Mouse (Mus musculus): Measurements from ENCODE around the gene Sirpa. TPM values are rescaled to one million over a fixed set of nuclear protein-coding genes. Genes with fewer than 3 reads are reported as not detected.

Sirpa gene
- polyA plus RNA-seq, 1 experiment from 2014 or later = 39.8 TPM

GRCm38 (mm10) chr2:129576611-129577447 lies 15.8 kb upstream of the Sirpa start:
- Histone ChIP-seq H3K9me3 (ENCODE audit: control insufficient read depth, low read length) (no peaks in the 10 kb centered on the region), H3K9ac (replicated peaks; ENCODE audit: low read depth, low read length) (no peak overlapping the region), H3K4me2 (ENCODE audit: low read depth, low read length) (no peak overlapping the region), H3K36me3 (ENCODE audit: control insufficient read depth, insufficient read depth, low read length) (no peaks in the 10 kb centered on the region), H3K4me3 (ENCODE audit: low read depth, low read length) (no peak overlapping the region), H3K27me3 (ENCODE audit: control insufficient read depth, insufficient read depth, low read length) (no peaks in the 10 kb centered on the region), H3K27ac (ENCODE audit: low read depth, low read length) (no peak overlapping the region), H3K4me1 (ENCODE audit: control insufficient read depth, insufficient read depth, low read length) (peaks cover 13% of the 10 kb centered on the region)
- no peak for ATAC-seq (ENCODE audit: low read depth)
- WGBS = 85% methylated on average over 8 of the region's 8 CpGs

DNA sequence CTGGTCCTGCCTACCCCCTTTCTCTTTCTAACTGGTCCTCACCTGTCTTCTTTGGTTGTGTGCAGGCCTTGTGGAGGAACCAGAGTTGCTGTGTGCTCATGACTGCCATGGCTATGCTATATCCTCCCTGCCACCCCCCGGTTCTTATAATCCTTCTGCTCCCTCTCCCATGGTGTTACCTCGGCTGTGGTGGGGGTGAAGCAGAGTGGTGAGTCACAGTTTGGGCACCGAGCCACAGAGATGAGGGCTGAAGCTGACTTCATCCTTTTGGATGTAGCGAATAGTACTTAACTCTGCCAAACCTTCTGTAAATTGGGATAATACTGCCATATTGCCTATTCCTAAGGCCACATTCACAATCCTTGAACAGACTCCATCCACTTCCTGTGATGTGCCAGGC lies 12.0 kb upstream of the Sirpa start:
- Histone ChIP-seq H3K9ac (replicated peaks; ENCODE audit: low read depth, low read length) (no peak overlapping the region), H3K4me1 (ENCODE audit: control insufficient read depth, insufficient read depth, low read length) (no peaks in the 10 kb centered on the region), H3K27ac (ENCODE audit: low read depth, low read length) (no peak overlapping the region), H3K4me2 (ENCODE audit: low read depth, low read length) (no peak overlapping the region), H3K27me3 (ENCODE audit: control insufficient read depth, insufficient read depth, low read length) (no peaks in the 10 kb centered on the region), H3K9me3 (ENCODE audit: control insufficient read depth, low read length) (no peaks in the 10 kb centered on the region), H3K4me3 (ENCODE audit: low read depth, low read length) (no peak overlapping the region), H3K36me3 (ENCODE audit: control insufficient read depth, insufficient read depth, low read length) (no peaks in the 10 kb centered on the region)
- ATAC-seq (ENCODE audit: low read depth) = no peak
- 87% methylated on average over 4 of the region's 4 CpGs for WGBS

DNA sequence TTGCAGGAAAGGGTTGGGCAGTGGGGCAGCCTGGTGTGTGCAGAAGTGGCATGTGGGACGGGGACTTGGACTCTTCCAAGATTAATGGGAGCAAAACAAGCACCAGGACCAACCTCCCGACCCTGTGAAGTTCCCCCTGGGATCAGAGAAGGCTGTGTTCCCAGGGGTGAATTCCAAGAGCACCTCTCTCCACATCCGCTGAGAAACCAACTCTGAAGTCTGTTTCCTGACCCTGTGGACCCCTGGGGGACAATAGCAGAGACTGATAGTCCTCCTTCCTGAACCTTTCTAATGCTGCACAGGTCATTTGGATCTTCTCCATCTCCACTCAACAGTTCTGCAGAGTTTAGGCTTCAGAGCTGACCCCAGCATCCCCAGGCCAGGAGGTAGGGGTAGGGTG lies 10.8 kb upstream of the Sirpa start:
- Histone ChIP-seq H3K27ac (ENCODE audit: low read depth, low read length) (no peak overlapping the region), H3K9ac (replicated peaks; ENCODE audit: low read depth, low read length) (no peak overlapping the region), H3K9me3 (ENCODE audit: control insufficient read depth, low read length) (no peaks in the 10 kb centered on the region), H3K36me3 (ENCODE audit: control insufficient read depth, insufficient read depth, low read length) (no peaks in the 10 kb centered on the region), H3K27me3 (ENCODE audit: control insufficient read depth, insufficient read depth, low read length) (no peaks in the 10 kb centered on the region), H3K4me3 (ENCODE audit: low read depth, low read length) (no peak overlapping the region), H3K4me1 (ENCODE audit: control insufficient read depth, insufficient read depth, low read length) (no peaks in the 10 kb centered on the region), H3K4me2 (ENCODE audit: low read depth, low read length) (no peak overlapping the region)
- ATAC-seq (ENCODE audit: low read depth) = no peak
- WGBS = 51% methylated on average over 3 of the region's 3 CpGs

- Histone ChIP-seq H3K27ac (ENCODE audit: low read depth, low read length) (no peak overlapping the region), H3K4me2 (ENCODE audit: low read depth, low read length) (no peak overlapping the region), H3K4me3 (ENCODE audit: low read depth, low read length) (no peak overlapping the region), H3K4me1 (ENCODE audit: control insufficient read depth, insufficient read depth, low read length) (no peaks in the 10 kb centered on the region), H3K9ac (replicated peaks; ENCODE audit: low read depth, low read length) (no peak overlapping the region), H3K36me3 (ENCODE audit: control insufficient read depth, insufficient read depth, low read length) (no peaks in the 10 kb centered on the region), H3K9me3 (ENCODE audit: control insufficient read depth, low read length) (no peaks in the 10 kb centered on the region), H3K27me3 (ENCODE audit: control insufficient read depth, insufficient read depth, low read length) (no peaks in the 10 kb centered on the region)
- ATAC-seq (ENCODE audit: low read depth) = no peak
- WGBS = 90% methylated on average over 4 of the region's 4 CpGs
Measured at GRCm38 (mm10) chr2:129582261-129582660, 10.4 kb upstream of the Sirpa start.

DNA sequence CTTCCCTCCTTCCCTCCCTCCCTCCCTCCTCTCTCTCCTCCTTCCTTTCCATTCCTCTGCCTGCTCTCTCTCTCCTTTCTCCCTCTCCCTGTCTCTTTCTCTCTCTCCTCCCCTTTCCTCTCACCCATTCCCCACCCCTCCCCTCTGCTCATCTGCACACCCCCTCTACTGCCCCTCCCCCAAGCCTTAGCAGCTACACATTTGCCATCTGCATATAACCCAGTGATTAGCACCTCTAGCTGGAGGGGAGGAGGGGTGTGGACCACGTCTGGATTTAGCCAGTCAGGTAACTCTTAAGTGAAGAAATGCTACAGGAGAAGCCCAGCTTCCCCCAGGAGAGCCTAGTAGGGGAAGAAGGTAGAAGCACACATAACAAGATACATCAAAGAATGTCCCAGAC lies 7.7 kb upstream of the Sirpa start:
- H3K4me1 ChIP-seq (ENCODE audit: control insufficient read depth, insufficient read depth, low read length) = no peaks in the 10 kb centered on the region
- H3K27me3 ChIP-seq (ENCODE audit: control insufficient read depth, insufficient read depth, low read length) = no peaks in the 10 kb centered on the region
- H3K36me3 ChIP-seq (ENCODE audit: control insufficient read depth, insufficient read depth, low read length) = no peaks in the 10 kb centered on the region
- H3K4me2 ChIP-seq (ENCODE audit: low read depth, low read length) = no peak overlapping the region
- ATAC-seq (ENCODE audit: low read depth) = no peak
- no peak overlapping the region for H3K27ac ChIP-seq (ENCODE audit: low read depth, low read length)
- WGBS = 0% methylated on average over 1 of the region's 1 CpGs
- no peaks in the 10 kb centered on the region for H3K9me3 ChIP-seq (ENCODE audit: control insufficient read depth, low read length)
- H3K4me3 ChIP-seq (ENCODE audit: low read depth, low read length) = no peak overlapping the region
- H3K9ac ChIP-seq (replicated peaks; ENCODE audit: low read depth, low read length) = no peak overlapping the region

DNA sequence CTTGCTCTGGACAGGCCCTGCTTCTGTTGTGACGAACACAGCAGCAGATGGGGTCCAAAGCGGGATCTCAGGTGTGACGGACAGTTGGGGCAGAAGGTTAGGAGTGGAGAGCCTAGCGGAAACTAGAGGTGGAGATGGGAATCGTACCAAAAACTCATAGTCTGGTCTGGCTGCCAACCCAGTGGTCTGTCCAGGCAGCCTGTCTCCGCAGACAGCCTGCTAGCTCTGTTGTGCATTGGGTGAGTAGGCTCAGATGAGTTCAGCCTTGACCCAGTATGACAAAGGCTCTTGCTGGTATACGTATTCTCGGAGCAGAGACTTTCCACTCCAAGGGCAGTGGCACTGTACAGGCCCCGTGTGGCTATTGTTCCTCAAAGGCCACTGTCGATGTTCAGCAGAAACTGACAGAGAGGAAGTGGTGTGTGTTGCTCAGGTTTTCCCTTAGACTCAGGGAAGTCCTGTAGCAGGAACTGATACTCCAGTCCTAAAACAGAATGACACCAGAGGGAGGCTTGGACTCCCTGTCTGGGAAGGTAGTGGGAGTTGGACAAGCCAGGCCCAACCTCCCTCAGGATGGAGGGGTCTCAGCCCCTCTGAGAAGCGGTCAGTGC lies 6.6 kb upstream of the Sirpa start:
- no peaks in the 10 kb centered on the region for H3K9me3 ChIP-seq (ENCODE audit: control insufficient read depth, low read length)
- no peak overlapping the region for H3K4me3 ChIP-seq (ENCODE audit: low read depth, low read length)
- WGBS = 80% methylated on average over 11 of the region's 11 CpGs
- H3K4me2 ChIP-seq (ENCODE audit: low read depth, low read length) = no peak overlapping the region
- H3K27me3 ChIP-seq (ENCODE audit: control insufficient read depth, insufficient read depth, low read length) = no peaks in the 10 kb centered on the region
- ATAC-seq (ENCODE audit: low read depth) = no peak
- no peaks in the 10 kb centered on the region for H3K36me3 ChIP-seq (ENCODE audit: control insufficient read depth, insufficient read depth, low read length)
- no peak overlapping the region for H3K27ac ChIP-seq (ENCODE audit: low read depth, low read length)
- no peak overlapping the region for H3K9ac ChIP-seq (replicated peaks; ENCODE audit: low read depth, low read length)
- no peaks in the 10 kb centered on the region for H3K4me1 ChIP-seq (ENCODE audit: control insufficient read depth, insufficient read depth, low read length)

DNA sequence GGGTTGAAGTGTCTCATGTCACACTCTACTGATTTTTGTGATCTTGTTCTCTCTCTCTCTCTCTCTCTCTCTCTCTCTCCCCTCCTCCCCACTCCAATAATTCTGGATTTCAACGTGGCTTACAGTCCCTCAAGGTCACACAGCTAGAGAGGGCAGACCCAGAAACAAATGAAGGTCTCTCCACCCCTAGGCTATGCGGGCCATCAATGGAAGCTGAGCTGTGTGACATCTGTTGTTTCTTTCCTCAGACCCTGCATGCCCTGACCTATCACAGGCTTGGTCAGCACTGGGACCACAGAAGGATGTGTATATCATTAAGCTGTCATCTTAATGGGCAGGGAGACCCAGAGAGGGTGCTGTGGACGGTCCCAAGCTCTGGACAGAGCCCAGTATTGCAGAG lies 5.4 kb upstream of the Sirpa start:
- H3K4me2 ChIP-seq (ENCODE audit: low read depth, low read length) = no peak overlapping the region
- H3K4me3 ChIP-seq (ENCODE audit: low read depth, low read length) = no peak overlapping the region
- H3K4me1 ChIP-seq (ENCODE audit: control insufficient read depth, insufficient read depth, low read length) = peaks cover 3% of the 10 kb centered on the region; the same call in 1 of the 2 replicates
- H3K27me3 ChIP-seq (ENCODE audit: control insufficient read depth, insufficient read depth, low read length) = no peaks in the 10 kb centered on the region
- no peak overlapping the region for H3K27ac ChIP-seq (ENCODE audit: low read depth, low read length)
- H3K9ac ChIP-seq (replicated peaks; ENCODE audit: low read depth, low read length) = no peak overlapping the region
- H3K36me3 ChIP-seq (ENCODE audit: control insufficient read depth, insufficient read depth, low read length) = no peaks in the 10 kb centered on the region
- no peak for ATAC-seq (ENCODE audit: low read depth)
- H3K9me3 ChIP-seq (ENCODE audit: control insufficient read depth, low read length) = no peaks in the 10 kb centered on the region
- WGBS = 43% methylated on average over 3 of the region's 3 CpGs

GRCm38 (mm10) chr2:129587825-129588251 lies 4.8 kb upstream of the Sirpa start:
- H3K27ac ChIP-seq (ENCODE audit: low read depth, low read length) = no peak overlapping the region
- no peaks in the 10 kb centered on the region for H3K36me3 ChIP-seq (ENCODE audit: control insufficient read depth, insufficient read depth, low read length)
- H3K27me3 ChIP-seq (ENCODE audit: control insufficient read depth, insufficient read depth, low read length) = no peaks in the 10 kb centered on the region
- H3K9me3 ChIP-seq (ENCODE audit: control insufficient read depth, low read length) = no peaks in the 10 kb centered on the region
- ATAC-seq (ENCODE audit: low read depth) = peak; percentile 18; the same call in 1 of the 2 replicates
- H3K4me3 ChIP-seq (ENCODE audit: low read depth, low read length) = no peak overlapping the region
- no peak overlapping the region for H3K9ac ChIP-seq (replicated peaks; ENCODE audit: low read depth, low read length)
- H3K4me1 ChIP-seq (ENCODE audit: control insufficient read depth, insufficient read depth, low read length) = peaks cover 6% of the 10 kb centered on the region; the same call in 1 of the 2 replicates
- 11% methylated on average over 7 of the region's 7 CpGs for WGBS
- H3K4me2 ChIP-seq (ENCODE audit: low read depth, low read length) = no peak overlapping the region

- Histone ChIP-seq H3K4me2 (ENCODE audit: low read depth, low read length) (peak overlapping the region; percentile 93; the same call in 1 of the 2 replicates), H3K9ac (replicated peaks; ENCODE audit: low read depth, low read length) (no peak overlapping the region), H3K4me3 (ENCODE audit: low read depth, low read length) (no peak overlapping the region), H3K4me1 (ENCODE audit: control insufficient read depth, insufficient read depth, low read length) (peaks cover 17% of the 10 kb centered on the region), H3K27ac (ENCODE audit: low read depth, low read length) (no peak overlapping the region), H3K27me3 (ENCODE audit: control insufficient read depth, insufficient read depth, low read length) (0 out of 2 replicates have a peak, but pooled peaks cover 2% of the 10 kb centered on the region), H3K36me3 (ENCODE audit: control insufficient read depth, insufficient read depth, low read length) (no peaks in the 10 kb centered on the region), H3K9me3 (ENCODE audit: control insufficient read depth, low read length) (no peaks in the 10 kb centered on the region)
- 56% methylated on average over 4 of the region's 4 CpGs for whole genome bisulfite sequencing
- no peak for ATAC-seq (ENCODE audit: low read depth)
Measured at GRCm38 (mm10) chr2:129591897-129592296, 738 bp upstream of the Sirpa start.

All from neural tube, embryonic 14.5 days (tissue).